Comparison of ENCODE assay signal across 8 mouse cellular contexts in the genomic region with DNA sequence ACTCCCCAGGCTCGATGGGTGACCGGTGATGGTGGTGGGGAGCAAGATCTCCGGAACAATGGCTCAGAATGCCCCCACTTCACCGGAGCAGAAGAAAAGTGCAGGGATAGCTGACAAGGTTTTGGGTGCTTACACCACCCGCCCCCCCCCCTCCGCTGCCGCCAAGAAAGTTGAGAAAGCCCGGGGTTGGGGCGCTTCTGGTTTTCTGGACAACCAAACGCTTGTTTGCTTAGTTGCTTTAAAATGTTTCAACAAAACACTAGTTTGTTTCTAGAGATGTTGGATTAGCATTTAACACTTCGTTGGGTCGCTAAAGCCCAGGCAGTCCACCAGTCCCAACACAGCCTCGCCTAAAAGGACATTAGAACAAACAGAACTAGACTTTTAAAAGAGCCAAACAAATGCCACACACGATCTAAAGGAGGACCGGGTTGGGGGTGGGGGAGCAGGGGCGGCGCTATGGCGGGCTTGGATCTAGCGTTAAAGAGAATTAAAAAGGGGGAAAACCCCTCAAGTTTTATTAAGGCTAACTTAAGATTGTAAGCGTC. TPM values are rescaled to one million over a fixed set of nuclear protein-coding genes. Genes with fewer than 3 reads are reported as not detected.
DNase-seq lines count a peak whose midpoint lies in the region; ATAC-seq lines count a peak whose summit lies in the region.

No protein-coding gene starts in this region.

- no peaks in the 10 kb centered on the region for H3K27me3 ChIP-seq in intestine, embryonic 15.5 days (replicated peaks)
- 0 out of 2 replicates have a peak, but pooled peaks cover 2% of the 10 kb centered on the region for H3K27me3 ChIP-seq in neural tube, embryonic 11.5 days (ENCODE audit: control insufficient read depth, insufficient read depth, low read length)

- peak overlapping the region; percentile 70 for H3K4me3 ChIP-seq in intestine, embryonic 15.5 days (replicated peaks)
- H3K4me3 ChIP-seq in neural tube, embryonic 11.5 days (ENCODE audit: low read depth, low read length) = peak overlapping the region; percentile 52

- peaks cover 10% of the 10 kb centered on the region; the same call in 1 of the 2 replicates for H3K4me1 ChIP-seq in intestine, embryonic 15.5 days (replicated peaks)
- H3K4me1 ChIP-seq in neural tube, embryonic 11.5 days (ENCODE audit: control insufficient read depth, insufficient read depth, low read length) = peaks cover 21% of the 10 kb centered on the region

- 0% methylated on average over 20 of the region's 20 CpGs for WGBS in intestine, embryonic 15.5 days
- WGBS in neural tube, embryonic 11.5 days = under 1% methylated on average over 20 of the region's 20 CpGs

- ATAC-seq in intestine, embryonic 15.5 days = peak; percentile 16
- peak; percentile 5; the same call in 1 of the 2 replicates for ATAC-seq in neural tube, embryonic 11.5 days (ENCODE audit: insufficient read depth, low FRiP score, low TSS enrichment)

- H3K27ac ChIP-seq in intestine, embryonic 15.5 days = peak overlapping the region; percentile 98
- peak overlapping the region; percentile 94 for H3K27ac ChIP-seq in neural tube, embryonic 11.5 days (ENCODE audit: low read depth, low read length)

- H3K36me3 ChIP-seq in intestine, embryonic 15.5 days = no peaks in the 10 kb centered on the region
- no peaks in the 10 kb centered on the region for H3K36me3 ChIP-seq in neural tube, embryonic 11.5 days (ENCODE audit: control insufficient read depth, insufficient read depth, low read length)

- peak overlapping the region; percentile 79 for H3K9ac ChIP-seq in intestine, embryonic 15.5 days
- H3K9ac ChIP-seq in neural tube, embryonic 11.5 days (ENCODE audit: low read length) = peak overlapping the region; percentile 85

- peak overlapping the region; percentile 89 for H3K4me2 ChIP-seq in intestine, embryonic 15.5 days (replicated peaks)
- H3K4me2 ChIP-seq in neural tube, embryonic 11.5 days (ENCODE audit: low read depth) = peak overlapping the region; percentile 93

- H3K9me3 ChIP-seq in intestine, embryonic 15.5 days = no peaks in the 10 kb centered on the region
- H3K9me3 ChIP-seq in neural tube, embryonic 11.5 days (ENCODE audit: control insufficient read depth, low read length) = no peaks in the 10 kb centered on the region

- peak; percentile 36 for DNase-seq in cerebellum, adult 9-10 months
- no peak for DNase-seq in cerebellum, adult 18-20 months
- DNase-seq in spleen, postnatal 10 days (ENCODE audit: low spot score in 2 of 2) = peak; percentile 16 to 51
- no peak for DNase-seq in spleen, adult 12 weeks (ENCODE audit: low spot score)
- DNase-seq in neural tube, embryonic 11.5 days (ENCODE audit: low spot score) = no peak
- no peak for DNase-seq in frontal cortex, postnatal 10 days (ENCODE audit: low spot score in 2 of 2)
- no peak for DNase-seq in left cerebral cortex, adult 8-10 months (ENCODE audit: low spot score in 2 of 2)

RNA-seq across cellular contexts. Expression of gene Dusp6, which starts 0.6 kb away (rescaled TPM):
- polyA plus RNA-seq in intestine, embryonic 15.5 days (2015; fragmentation: Nextera tagmentation; extraction: Ambion mirVana) = 33.5 and 38.1 TPM in 2 replicates
- 57.5 and 62.0 TPM in 2 replicates for polyA plus RNA-seq in neural tube, embryonic 11.5 days (2014; fragmentation: Nextera tagmentation; extraction: Ambion mirVana)
- total RNA-seq in left cerebral cortex, adult 8-10 months (2022) = 10 to 100 TPM; 46.0 to 76.2 (median 60.7) TPM

Comparison
In these comparisons a context has a peak if more than half of its experiments do, and no peak if none do; other contexts are left out.
1. DNase-seq: peak in cerebellum, adult 9-10 months (single experiment) and spleen, postnatal 10 days (2 of 2); none in cerebellum, adult 18-20 months (0 of 2), spleen, adult 12 weeks (single experiment), neural tube, embryonic 11.5 days (single experiment), frontal cortex, postnatal 10 days (0 of 2) and left cerebral cortex, adult 8-10 months (0 of 2).